Mouse (Mus musculus): Measurements from ENCODE around the gene Six1.

Six1 gene

DNA sequence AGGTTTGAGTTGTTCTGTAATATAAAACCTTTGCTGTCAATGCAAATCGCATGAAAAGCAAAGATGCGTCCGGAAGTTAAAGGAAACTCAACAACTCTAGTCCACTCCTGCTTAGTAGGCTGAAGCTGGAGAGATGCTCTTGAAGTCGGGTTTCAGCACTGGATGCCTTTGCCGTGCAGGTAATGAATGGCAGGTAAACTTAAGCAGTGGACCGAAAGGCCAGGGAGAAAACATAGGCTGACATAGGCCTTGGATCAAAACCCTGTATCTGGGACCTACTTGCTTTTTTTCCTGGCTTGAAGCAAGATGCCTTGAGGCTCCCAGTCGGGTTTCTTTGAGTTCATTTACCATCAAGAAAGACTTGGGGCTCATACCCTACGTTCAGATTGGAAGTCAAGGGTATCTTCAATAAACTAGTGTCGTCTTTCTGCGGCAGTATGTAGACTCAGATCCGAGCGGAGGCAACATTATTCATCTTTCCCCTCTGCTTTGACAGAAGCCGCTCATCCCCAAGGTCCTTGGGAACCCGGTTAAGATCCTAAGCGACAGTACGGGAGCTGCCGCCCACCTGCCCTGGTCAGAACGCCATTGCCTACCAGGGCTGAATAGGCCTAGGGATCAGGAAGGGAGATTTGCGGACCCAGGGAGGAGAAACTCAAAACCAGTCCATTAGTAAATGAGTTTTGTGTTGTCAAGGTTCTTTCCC lies 4.0 kb downstream of the Six1 start:
- DNase-seq: no peak

DNA sequence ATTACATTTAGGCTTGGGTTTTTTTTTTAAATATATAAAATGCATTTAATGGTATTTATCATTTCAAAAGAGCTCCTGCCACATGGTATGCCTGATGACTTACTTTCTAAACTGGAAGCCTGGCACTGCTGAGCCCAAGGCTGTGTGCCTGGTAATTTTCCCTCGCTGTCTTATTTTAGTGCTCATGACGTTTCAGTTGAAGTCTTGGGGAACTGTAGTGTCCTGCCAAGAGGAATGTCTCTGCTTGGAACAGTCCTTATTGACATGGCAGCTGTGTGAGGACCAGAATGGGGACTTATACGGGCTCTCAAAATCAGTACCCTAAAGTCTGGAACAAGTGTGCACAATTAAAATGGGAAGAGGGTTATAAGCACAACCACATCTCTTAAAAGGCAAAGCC lies 5.2 kb downstream of the Six1 start:
- DNase-seq: no peak

DNA sequence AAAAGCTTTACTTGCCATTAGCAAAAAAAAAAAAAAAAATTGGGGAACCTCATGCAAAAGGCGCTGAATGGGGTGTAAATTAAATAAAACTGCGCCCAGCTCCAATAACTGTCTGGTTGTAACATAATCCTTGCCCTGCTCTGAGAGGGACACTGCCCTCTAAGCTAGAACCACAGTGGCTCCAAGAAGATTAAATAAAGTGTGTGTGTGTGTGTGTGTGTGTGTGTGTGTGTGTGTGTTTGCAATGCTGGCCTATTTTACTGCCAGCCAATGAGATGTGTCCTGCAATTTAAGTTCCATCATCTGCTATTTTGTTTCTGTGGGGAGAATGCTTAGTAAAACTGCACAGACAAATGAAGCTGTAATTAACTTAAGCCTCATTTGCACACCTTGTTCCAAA lies 6.1 kb downstream of the Six1 start:
- DNase-seq: no peak

DNA sequence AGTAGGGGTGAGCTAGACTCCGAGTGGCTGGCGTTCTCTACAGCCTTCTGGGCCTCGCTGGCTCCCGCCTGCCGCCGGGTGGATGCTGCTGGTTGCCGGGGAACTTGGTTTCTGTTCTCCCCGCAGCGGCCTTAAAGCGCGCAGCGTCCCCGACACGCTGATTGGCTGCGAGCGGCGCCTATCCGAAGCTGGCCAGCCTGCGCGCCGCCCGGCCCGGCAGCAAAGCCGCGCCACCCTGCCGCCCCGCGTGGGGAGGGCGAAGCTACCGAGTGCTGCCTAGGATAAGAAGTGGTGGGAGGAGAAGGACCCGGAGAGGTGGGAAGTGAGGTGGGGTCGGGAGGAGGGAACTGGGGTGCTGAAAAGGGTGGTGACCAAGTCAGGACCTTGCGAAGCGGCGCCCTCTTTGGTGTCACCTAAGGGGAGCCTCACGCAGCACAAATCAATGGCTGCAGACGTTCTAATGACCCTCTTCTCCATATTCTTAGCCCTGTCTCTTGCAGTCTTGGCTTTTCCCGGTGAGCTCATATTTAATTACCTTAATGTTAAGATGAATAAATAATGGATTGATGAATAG lies 7.0 kb downstream of the Six1 start:
- DNase-seq: peak; percentile 76

DNA sequence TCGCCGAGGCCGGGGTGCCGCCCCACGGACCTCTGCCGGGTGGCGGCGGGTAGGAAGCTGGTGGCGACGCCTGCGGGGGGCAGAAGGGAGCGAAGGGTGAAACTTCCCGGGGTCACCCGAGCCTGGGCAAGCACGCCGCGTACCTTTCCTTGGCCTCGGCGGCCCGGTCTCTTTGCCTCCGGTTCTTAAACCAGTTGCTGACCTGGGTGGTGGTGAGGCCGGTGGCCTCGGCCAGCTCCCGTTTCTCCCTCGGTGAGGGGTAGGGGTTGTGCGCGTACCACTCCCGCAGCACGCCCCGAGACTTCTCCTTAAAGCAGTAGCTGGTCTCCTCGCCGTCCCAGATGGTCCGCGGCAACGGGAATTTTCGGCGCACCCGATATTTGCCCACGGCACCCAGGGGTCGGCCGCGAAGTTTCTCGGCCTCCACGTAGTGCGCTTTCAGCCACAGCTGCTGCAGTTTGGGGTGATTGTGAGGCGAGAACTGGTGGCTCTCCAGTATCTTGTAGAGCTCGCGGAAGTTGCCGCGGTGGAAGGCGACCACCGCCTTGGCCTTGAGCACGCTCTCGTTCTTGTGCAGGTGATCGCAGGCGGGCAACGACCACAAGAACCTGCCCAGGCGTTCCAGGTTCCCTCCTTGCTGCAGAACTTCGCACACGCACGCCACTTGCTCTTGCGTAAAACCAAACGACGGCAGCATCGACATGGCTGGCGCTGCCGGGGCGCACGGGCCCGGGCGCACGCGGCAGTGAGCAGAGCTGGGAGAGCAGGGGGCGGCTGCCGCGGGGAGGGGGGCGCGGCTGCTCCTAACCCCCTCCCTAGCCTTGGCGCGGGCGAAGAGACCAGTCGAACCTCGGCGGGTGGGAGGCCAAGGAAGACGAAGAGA lies 7.7 kb downstream of the Six1 start:
- peak; percentile 39 for DNase-seq

DNA sequence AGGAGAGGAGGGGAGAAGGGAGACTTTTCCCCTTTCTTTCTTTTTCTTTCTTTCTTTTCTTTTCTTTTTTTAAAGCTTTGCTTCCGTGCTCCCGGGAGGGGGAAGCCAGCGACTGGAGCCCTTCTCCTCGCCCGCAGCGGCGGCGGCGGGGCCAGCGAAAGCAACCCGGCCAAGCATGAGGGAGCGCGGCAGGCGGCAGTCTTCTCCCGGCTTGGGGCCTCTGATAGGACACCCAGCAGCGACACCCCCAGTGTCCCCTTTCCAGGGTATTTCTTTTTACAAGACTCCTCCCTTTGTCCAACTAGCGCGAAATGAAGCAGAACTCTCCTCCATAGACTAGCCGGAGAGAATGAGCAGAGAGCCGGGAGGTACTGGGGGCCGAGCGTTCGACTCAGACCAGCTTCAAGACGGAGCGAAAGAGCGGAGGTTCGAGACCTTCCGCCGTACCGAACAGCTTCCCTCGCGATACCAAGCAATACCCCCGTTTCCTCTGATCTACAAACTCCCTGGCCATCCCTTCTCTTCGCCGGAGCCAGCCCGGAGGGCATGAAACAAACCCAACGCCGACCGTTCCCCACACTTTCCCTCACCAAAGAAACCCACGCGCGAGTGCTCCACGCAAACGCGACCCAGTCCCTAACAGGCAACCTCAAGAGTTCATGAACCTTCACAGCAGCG lies 8.5 kb downstream of the Six1 start:
- DNase-seq: peak; percentile 27

DNA sequence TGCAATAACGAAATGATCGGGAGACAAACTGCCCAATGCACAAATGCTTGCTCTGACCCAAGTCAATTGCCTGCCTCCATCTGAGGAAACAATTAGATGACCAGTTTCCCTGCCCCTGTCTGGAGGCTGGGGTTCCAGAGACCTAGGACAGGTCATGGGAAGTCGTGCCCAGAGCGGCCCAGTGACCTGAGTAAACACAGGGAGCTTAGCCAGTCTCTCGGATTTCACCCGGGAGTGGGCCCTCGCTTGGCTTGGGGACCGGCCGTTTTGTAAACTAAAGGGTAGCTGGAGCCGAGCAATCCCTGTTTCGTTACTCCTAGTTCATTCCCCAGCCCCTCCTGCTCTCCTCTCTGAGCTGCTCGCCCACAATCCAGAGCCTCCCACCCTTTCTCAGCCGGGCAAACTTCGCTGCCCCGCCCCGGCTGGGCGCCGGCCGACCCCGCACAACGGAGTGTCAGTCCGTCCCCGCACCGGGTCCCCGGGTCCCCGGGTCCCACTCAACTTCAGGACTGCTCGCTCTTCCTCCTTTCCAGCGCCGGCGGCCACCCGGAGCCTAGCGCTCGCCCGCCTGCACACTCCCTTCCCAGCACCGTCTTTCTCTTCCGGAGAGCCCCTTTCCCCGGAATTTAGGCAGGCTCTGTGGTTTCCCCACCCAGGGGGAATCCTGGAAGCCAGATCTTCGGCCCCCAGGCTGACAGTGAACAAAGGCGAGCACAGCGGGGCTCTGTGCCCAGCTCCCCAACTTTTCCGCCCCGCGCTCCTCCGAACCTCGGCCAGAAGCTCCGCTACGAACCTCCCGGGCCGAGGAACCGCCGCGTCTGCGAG lies 9.3 kb downstream of the Six1 start:
- no peak for DNase-seq

DNA sequence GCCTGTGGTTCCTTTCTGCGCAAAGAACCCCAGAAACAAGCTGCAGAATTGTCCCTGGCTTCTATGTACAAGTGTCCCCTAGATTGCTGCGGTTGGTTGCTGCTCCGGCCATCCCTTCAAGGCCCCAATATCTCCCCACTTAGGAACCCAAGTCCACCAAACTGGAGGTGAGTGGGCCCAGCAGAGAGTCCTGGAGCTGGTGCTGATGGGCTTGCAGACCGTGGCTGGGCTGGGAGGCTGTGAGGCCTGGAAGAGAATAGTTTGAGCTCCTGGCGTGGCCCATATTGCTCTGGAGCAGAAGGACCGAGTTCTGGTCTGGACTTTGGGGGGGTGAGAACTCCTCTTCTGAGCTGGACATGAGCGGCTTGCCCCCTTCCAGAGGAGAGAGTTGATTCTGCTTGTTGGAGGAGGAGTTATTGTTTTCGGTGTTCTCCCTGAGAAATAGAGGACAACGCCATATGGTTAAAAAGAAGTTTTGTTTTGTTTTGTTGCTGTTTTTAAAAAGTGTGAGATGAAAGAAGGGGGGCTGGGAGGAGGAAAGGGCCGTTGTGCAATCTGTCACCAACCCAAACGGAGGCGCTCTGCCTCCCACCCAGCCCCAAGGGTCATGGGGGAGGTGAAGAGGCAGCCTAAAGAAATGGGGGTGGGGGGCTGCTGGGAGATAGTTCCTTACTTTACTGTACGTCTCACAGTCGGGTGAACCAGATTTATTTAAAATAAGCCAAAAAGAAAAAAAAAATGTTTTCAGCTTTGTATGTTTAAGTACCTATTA lies 10.1 kb downstream of the Six1 start:
- DNase-seq: no peak

DNA sequence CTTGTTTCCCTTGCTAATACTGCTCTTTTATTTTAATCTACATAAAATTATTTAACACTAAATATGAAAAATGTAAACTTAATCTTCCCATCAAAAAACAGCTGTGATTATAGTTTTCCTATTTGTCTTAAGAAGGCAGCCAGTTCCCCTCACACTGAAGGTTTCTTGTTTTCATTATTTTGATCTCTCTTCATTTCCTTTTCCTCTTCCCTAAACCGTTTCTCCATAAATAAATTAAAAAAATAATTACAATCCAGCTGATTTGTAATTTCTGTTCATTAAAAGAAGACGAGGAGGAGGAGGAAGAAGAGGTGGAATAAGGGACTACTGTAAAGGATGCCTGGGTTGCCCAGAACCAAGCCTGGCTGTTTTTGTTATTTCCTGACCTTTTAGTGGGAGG lies 10.8 kb downstream of the Six1 start:
- no peak for DNase-seq

DNA sequence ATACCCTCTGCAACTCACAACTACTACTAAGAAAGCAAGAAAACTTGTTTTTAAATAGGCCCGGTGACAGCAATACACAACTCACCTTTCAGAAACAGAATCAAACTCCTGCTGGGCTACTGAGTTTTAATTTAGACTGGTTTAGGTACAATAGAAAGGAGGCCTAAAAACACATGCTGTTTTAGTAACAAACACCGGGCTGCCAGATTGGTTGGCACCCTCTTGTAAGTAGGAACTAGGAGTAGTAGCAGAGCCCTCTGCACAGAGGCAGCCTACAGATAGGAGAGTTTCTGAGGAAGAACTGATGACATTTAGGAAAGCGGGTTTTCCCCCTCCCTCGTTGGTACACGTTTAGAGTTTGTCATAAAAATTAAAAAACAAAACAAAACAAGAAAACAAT lies 11.3 kb downstream of the Six1 start:
- DNase-seq: no peak

DNA sequence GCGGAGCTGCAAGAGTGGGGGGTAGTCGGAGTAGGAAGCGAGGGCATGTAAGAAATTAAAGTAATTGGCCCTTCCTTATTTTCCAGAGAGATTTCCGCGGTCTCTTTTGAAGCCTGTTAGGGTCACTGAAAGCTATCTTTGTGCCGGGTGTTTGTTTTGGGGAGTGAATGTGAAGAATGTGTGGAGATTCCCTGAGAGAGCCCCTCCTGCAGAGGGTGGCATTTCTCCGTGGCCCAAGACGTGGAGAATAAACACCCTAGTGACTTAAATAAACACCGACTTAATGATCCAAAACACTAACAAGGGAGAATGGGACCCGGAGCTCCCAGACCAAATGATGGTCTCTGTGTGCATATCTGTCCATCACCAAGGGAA lies 12.4 kb downstream of the Six1 start:
- DNase-seq: no peak

DNA sequence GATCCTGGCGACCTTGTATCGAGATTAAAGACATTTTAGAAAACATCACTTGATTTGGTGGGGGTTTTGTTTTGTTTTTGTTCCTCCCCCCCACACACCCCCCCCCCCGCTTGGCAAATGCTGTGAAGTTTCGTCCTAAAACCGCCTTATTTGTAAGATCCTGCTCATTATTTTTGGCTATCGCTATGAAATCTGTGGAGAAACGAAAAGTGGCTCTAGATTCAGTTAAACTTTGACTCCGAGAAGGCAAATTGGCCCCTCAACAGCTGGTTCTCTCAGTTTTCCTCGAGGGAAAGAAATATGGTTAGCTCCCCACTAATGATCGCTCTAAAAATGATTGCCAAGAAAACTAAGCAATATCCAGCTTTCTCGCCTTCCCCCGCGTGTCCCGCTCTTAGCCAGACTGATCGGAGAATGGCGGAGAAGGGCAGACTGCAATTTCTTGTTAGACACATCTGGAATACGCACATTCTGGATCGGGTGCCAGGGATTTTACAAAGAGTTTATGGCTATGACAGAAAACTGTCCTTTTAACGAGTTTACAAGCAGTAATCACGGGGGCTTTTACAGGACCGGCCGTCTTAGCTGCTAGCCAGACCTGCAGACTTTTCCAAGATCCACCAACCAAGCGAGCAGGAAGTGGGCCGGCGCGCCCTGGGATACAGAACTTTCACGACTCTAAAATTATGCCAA lies 13.0 kb downstream of the Six1 start:
- no peak for DNase-seq

DNA sequence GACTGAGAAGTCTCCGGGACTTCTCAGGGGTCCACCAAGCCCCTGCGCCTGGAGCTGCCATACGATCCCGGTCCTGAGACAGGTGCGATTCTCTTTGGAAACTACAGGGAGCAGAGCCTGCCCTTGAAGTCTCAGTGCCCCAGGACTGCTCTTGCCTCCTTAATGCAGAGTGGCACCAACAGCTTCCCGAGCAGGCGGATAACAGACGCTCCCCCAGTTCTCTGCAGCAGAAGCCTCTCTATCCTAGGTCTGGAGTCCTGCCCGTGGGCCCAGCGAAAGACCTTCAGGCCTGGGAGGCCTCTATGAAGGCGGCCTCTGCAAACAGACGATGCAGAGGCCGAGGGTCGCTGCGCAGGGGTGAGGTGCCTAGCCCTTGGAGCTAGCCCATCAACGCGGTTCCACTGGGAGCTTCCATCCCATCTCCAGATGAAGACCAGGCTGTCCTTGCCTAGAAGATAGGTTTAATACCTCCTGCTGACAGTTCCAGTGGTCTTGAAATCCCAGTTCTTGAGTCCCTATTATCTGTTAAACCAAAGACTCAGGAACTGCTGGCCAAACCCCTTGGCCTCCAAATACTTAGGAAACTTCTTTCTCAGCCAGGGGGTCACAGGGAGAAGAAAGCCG lies 13.6 kb downstream of the Six1 start:
- DNase-seq: no peak

DNA sequence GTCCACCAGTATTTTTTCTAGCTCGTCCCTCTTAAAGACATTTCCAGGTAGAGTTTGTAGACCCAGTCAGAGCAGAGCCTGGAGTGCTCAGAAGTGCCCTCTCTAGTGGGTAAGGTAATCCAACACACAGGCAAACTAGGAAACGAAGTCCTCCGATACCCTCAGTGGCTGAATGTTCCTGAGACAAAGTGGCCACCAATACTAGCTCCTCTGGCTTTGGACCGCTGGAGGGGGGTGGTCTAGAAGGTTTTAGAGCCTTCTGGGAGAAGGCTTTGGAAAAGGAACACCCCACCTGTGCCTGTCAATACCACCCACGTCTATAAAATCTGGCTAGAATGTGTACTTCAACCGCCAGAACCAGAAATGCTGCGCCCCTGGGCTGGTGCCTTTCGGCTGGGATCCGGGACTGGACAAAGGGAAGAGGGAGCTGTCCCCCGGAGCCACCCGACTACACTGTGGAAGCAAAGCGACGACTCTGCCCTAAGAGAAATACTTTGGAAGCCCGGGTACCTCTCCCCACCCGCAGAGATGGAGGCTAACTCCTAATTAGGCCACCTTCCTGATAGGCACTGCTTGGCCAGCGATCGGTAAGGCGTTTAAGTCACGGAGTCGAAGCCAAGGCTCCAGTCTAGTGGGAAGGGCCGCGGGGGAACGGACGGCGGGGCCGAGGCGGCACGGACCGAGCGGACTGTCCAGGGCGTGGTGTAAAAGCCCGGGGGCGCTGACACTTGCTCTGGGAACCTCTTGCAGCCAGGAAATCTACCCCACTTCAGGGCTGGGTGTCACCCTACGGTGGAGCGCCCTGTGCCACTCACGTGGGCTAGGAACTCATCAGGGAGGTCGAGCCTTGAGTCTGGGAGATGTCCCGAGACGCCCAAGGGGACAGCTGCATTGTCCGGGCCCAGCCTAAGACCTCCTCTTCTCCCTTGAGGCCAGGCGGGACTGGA lies 14.4 kb downstream of the Six1 start:
- DNase-seq: no peak

DNA sequence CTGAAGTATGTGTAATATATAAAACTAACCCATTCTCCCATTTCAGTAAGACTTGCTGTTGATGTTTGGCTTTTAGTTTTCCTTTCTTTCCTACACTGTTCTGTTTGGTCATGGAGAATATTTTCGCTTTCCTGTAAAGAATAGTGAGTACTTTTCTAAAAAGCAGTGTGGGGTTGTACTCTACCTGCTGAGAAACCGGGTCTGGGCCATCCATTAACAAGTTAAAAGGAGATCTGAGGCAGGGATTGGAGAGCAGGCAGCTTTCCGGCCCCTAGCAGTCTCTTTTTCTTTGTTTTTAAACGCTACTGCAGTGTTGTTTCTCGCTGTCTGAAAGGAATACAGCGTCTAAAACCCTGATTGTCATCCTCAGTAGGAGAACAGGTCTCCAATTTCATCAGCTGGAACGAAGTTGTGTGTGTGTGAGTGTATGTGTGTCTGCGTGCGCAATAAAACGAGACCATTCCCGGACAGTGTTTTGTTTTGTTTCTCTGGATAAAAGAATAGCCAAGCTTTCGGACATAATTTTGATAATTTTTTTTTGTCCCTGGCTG lies 15.2 kb downstream of the Six1 start:
- DNase-seq: no peak

DNA sequence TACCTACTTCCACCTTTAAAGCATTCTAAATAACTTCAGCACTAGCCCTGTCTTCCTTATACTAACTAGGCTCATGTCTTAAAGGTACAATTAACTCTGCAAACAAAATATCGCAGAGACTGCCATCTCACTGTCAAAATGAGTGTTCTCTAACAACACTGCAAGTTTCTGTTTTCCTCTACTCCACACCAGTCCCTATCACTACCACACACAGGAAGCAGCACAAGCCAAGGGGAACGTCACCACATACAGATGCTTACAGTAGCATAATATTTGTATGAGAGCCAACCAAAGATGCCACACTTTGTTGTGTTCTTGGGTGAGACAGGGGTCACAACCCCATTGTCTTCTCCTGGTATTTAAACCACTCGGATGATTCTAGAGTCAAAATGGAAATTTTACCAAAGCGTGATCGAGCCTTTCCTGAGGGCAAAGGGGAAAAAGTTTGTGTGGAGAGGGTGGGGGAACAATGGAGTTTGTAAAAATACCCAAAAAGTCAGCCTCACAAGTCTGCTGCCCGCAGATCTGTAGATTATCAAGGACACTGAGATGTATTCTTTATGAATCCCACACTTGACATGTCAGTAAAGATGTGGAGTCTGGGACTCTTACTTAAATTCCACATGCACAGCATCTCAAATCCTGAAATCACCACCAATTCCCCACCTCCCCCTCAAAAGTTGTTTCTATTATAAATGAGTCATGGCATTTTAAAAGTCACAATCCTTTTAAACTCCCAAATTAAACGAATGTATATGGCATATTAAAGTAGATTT lies 16.1 kb downstream of the Six1 start:
- DNase-seq: no peak

DNA sequence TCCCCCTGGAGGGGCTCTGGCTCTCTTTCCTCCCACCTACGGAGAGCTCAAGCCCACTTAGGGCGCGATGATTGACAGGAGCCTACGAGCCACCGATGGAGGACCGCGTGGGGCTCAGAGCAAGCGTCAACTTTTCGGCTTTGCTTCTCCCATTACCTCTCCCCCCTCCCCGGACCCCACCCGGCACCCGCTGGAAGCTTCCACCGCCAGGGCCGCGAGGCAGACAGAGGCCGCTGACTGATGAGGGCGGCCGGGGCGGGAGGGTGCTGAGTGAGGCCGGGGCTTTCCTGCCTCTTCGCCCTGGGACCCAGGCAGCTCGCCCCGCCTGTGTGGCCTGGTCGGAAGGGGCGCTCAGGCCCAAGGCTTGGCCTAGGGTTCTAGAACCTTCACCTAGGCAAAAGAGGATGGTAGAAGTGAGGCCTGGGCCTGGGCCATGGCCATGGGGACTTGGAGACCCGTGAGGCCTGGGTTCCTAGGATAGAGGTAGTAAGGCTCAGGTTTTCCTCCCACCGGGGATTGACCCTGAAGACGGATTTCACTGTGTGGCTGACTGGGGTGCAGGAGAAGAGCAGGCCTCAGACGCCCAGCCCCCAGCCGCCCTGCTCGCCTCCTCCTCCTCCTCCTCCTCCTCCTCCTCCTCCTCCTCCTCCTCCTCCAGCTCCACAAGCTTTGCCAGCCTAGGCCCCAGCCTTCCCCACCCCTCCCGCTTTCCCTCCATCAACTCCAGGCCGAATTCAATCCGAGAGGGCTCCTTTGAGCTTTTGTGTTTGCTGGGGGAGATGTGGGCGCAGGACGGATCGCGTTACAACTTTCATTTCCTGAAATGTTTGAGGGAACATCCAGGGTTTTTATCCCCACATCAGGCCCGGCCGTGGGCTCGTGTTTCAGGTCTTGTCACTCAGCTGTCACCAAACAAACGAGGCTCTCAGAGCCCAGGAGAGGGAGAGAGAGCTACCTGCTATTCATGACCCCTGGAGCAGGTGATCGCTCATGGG lies 18.5 kb downstream of the Six1 start:
- no peak for DNase-seq
